Mouse (Mus musculus): ENCODE data around the gene Heatr5a.

Gene Heatr5a

DNA sequence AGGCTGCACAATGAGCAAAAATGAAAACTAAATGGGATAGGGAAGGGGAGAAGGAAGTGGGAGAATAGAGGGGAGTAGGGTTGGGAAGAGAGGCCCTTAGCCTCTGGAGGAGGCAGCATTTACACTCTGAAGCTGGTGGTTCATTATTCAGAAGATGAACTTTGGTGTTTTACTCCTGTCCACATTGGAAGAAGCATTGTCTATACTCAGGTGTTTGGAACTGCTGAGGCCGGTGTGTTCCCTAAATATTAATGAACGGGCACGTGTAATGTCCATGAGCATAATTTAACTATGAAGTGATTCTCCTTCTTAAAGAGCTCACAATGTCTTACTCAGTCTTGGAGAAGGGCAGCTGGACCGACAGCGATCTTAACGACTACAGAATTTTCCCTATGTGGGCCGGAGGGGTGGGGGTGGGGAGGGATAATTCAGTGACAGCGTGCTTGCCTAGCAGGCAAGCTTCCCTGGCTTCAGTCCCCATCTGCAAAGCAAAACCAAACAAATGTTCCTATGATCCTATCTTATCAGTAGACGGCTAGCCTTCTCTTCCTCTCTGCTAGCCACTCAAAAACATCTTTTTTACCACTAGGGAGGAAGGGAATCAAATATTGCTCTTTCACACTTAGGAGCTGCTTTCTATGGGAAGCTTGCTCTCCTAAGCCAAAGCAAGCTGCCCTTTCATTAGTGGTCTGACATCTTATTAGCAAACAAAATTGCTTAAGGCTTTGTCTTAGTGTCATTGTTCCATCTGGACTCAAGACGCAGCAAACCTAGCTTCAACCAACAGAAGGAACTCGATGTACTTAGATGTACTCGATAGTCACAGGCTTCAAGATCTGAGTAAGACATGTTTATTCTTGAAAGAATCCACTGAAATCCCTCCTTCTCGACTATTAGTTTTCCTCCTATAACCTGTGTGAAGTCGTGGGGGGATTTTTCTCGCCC lies 127.3 kb downstream of the Heatr5a start:
- DNase-seq, result no peak

DNA sequence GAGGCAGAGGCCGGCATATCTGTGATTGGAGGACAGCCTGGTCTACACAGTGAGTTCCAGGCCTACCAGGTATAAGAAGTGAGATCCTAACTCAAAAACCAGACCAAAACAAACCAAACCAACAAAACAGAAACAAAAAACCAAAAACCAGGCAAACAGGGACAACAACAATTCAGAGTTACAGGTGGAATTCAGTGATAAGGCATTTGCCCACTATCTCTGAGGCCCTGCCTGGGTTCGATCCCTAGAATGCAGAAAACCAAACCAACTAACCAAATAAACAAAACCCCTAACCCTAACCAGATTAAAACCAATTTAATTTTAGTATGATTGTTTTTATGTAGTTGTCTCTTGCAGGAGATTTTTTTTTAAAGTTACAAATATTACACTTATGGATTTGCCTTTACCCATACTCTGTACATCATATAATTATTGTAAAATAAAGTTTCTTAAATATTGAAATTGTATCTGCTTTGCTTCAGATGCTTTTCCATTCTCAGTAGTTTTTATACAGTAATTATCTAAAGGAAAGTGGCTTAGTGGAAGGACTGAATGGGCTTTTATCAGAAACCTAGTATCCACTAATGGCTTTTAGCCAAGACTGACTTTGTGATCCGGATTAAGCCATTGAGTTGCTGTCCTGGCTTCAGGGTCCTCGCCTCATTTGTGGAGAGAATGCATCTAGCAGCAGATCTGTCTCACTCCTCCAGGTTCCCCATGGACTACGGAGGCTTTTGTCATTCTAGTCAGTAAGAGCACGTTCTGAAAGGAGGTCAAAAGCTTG lies 128.8 kb downstream of the Heatr5a start:
- no peak for DNase-seq

DNA sequence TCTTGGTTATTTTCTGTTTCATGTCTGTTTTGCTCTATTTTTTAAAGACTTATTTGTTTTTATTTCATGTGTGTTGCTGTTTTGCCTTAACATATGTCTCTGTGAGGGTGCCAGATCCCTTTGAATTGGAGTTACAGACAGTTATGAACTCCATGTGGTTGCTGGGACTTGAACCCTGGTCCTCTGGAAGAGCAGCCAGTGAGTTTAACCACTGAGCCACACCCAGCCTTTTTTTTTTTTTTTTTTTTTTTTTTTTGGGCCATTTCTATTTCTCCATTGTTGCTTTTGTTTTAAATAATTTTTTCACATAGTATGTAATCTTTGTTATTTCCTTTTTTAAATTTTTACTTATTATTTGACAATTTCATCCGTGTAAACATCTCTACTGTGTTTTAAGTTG lies 131.3 kb downstream of the Heatr5a start:
- no peak for DNase-seq

DNA sequence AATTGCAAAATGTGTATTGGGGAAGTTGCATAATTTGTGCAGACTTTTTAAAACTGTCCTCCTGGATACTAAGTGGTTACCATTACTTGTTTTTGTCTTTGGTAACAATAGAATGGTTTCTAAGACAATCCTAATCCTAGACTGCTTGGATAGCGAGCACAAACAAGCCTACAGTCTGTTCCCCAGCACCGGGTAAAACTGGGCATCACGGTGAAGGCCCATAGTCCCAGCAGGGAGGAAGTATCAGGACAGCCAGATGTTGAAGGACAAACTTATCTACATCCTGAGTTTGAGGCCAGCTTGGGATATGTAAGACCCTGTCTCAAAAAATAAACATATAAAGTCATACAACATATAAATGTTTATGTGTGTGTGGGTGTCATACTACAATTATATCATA lies 135.9 kb downstream of the Heatr5a start:
- DNase-seq, result no peak

DNA sequence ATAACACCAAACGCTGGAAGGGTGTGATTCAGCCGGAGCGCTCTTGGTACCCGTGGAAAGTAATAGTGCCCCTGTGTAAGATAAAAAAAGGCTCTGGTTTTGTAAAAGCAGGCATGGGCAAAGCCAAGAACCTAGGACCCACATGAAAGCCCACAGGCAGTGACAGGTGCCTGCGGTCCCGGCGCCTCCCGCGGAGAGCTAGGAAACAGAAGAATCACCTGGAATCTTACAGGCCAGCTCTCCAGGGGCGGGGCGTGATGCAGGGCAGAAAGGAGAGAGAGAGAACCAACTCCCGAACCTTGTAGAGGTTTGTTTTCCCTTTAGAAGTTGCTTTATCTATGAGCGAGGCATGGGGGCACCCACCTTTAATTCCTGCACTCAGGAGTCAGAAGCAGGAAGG lies 139.2 kb downstream of the Heatr5a start:
- no peak for DNase-seq

DNA sequence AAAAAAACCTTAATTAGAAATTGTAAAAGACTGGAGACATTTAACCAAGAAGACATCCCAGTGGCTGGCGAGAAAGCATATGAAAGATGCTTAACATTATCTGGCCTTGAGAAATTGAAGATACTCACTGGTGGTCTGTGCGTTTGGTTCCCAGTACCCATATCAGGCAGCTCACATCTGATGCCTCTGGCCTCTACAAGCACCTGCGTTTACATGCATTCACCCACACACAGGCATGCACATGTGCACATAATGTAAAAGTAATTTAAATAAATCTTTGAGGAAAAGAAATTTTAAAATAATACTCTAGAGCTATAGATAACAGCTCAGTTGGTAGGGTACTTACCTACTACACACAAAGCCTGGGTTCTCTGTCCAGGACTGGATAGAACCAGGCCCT lies 139.8 kb downstream of the Heatr5a start:
- DNase-seq, result no peak

DNA sequence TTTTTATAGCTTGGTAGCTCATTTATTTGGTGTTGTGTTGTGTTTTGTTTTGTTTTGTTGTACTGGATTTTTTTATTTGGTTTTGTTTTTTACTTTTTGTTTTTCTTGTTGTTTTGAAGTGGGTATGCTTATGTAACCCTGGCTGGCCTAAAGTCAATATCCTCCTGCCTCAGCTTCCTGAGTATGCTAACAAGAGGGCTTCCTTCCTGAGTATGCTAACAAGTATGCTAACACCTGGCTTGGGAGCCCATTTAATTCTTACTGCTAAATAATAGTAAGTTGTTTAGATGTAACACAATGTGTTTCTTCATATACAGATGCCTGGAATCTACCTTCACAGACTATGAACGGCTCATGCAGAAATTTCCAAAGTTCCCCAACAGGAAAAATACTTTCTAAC lies 140.4 kb downstream of the Heatr5a start:
- no peak for DNase-seq

DNA sequence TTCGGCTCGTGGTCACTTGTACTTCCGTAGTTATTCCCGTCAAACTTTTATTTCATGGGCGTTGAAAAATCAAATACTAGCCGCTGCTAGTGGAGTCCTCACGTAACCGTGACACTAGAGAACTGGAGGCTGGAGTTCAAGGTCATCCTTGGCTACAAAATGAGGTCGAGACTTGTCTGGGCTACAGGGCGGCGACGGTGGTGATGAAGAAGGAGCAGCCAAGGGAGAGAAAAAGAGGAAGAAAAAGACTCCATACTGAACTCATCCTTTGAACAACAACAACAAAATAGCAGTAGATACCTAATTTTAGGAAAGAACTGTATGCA lies 141.1 kb downstream of the Heatr5a start:
- no peak for DNase-seq

DNA sequence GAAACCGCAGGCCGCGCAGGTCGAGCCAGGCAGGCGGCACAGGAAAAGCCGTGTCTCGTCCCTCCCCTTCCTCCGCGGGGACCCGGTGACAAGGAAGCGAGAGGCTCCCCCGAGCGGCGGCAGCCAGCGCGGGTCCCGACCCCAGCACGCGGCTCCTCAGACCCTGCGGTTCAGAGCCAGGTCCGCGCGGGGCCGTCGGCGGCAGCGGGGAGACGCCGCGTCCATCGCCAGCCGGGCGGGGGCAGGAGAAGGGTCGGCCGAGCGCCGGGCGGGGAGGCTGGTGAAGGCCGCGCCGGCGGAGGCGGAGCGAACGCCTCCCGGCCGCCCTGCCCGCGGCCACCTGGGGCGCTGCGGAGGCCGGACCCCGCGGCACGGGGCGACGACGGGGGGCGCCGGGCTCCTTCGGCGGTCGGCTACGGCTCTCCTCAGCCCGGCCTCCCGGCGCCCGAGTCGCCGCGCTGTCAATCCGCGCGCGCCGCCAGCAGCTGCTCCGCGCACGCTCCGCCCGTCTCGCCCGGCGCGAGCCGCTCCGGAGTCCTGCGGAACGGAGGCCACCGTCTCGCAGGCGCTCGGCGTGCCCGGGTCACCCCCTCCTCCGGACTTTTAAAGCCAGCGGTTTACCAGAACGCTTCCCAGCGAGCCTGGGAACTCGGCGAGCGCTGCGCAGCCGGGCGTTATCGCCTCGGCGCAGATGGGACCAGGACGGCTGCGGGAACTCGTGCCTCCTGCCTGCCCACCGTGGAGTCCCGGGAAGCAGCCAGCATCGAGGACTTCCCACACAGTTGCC lies 141.6 kb downstream of the Heatr5a start, which contains the start of gene Hectd1:
Gene Hectd1 (minus strand): TSS at position 247 of the 787 bp plus-strand sequence.
- DNase-seq, result peak; percentile 83

DNA sequence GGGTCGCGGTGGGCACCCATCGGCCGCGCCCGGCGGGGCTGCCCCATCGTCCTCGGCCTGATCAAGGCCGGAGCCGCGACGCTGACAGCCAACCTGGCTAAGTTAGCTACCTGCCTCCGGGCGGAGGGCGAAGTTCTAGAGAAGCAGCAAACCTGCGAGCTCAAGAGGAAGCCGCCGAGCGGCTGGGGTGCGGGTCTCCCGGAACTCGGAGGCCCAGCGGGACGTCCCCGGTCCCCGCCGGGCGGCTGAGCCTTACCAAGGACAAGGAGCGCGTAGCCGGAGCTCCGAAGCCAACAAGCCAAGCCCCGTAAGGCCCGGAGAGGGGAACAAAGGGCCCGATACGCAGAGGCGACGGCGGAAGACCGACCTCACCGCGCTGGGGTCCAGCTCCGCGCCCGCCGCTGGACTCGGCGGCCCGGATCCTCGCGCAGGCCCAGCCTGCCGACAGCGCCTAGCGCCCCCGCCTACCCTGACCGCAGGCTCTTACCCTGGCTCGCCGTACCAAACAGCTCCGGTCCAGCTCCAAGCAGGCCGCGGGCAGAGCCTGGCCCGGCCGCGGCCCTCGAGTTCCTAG lies 142.3 kb downstream of the Heatr5a start:
- DNase-seq, result peak; percentile 62

DNA sequence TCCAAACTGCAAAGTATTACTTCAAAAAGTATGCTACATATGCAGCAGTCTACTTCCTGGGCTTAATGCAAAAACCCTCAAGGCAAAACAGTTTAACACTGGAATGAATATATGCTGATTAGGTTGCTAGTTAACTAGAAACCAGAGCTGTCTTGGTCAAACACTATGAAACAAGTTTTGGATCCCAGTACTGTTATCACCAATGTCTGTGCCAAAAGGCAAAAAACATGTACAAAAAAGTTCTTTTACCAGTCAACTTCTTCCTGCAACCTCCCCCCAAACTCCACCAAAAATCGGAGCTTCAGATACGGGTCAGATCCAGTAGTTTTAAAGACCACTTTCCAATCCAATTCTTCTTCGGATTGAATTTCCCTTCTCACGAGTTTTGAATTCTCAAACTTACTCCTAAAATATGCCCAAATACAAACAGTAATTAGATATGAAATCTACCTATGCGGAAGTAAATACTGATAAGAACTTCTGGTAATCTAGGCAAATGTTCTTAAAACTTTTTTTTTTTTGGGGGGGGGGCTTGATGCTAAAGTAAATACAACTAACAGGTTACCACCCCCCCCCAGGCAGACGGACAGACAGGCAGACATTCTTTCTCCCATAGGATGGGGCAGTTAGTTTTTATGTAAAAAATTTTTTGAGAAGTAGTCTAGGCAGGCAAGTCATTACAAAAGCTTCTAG lies 143.0 kb downstream of the Heatr5a start:
- no peak for DNase-seq

All from cerebellum, adult 11-12 months (tissue).